Mouse (Mus musculus) G1E (cell line): ENCODE data around the gene Gbgt1. TPM values are rescaled to one million over a fixed set of nuclear protein-coding genes. Genes with fewer than 3 reads are reported as not detected.

Source experiments
- ATAC-seq: 2 replicates; pipeline ENCODE4 v1.8.0; 2016; ENCODE audit warnings: mild to moderate bottlenecking; ENCODE audit not compliant: insufficient number of reproducible peaks, poor library complexity, low FRiP score, severe bottlenecking; ENCODE audit errors: extremely low read depth
- DNase-seq: peaks from one replicate; pipeline ENCODE4 v3.0.0; 2012; ENCODE audit warnings: low spot score
- H3K27me3 ChIP-seq: 2 replicates; pipeline ENCODE4 v1.6.1; 2012; ENCODE audit warnings: mild to moderate bottlenecking, low read length, inconsistent platforms; ENCODE audit not compliant: insufficient read depth
- H3K36me3 ChIP-seq: replicated peaks from 2 replicates; pipeline ENCODE3; 2012; ENCODE audit warnings: mild to moderate bottlenecking, inconsistent platforms
- H3K4me1 ChIP-seq: 2 replicates; pipeline ENCODE4 v1.6.1; 2012; ENCODE audit warnings: low read depth, low read length, inconsistent platforms, mixed read lengths; ENCODE audit not compliant: insufficient read depth
- H3K4me3 ChIP-seq: 2 replicates; pipeline ENCODE4 v1.5.1; 2012; ENCODE audit warnings: low read depth, mild to moderate bottlenecking, inconsistent platforms, low read length, moderate library complexity, mixed read lengths
- H3K9me3 ChIP-seq: replicated peaks from 2 replicates; pipeline ENCODE4 v1.6.1; 2012; ENCODE audit warnings: inconsistent platforms
- CTCF ChIP-seq: IDR thresholded peaks from 2 replicates; pipeline ENCODE4 v1.5.1; 2012; ENCODE audit warnings: low read depth, low read length, inconsistent platforms, mixed read lengths
- GATA1 ChIP-seq: IDR thresholded peaks from 2 replicates; pipeline ENCODE4 v1.6.1; 2012; ENCODE audit warnings: borderline replicate concordance, low read length, inconsistent platforms, mixed read lengths
- GATA2 ChIP-seq: IDR thresholded peaks from 2 replicates; pipeline ENCODE4 v1.6.1; 2012; ENCODE audit warnings: low read depth, low read length, inconsistent platforms, borderline replicate concordance
- POLR2AphosphoS5 ChIP-seq: IDR thresholded peaks from 2 replicates; pipeline ENCODE4 v1.6.1; 2012; ENCODE audit warnings: low read depth, low read length, inconsistent platforms; ENCODE audit not compliant: insufficient replicate concordance
- TAL1 ChIP-seq: conservative IDR thresholded peaks from 2 replicates; pipeline ENCODE4 v1.6.1; 2012; ENCODE audit warnings: low read depth, low read length, inconsistent platforms, mixed read lengths
- polyA plus RNA-seq: library from polyadenylated mRNA; stranded (reverse); fragments of >175 nt; gene quantifications from 2 replicates; pipeline ENCODE4 v1.2.3, GENCODE M21; 2012
- total RNA-seq, 2 experiments: library from RNA; stranded (forward) in 1 of 2; stranded (reverse) in 1 of 2; fragments of 200-1000 nt in 1 of 2; fragments of >200 nt in 1 of 2; fragmentation: Nextera tagmentation in 1 of 2; gene quantifications; 2 replicates each; pipeline ENCODE4 v1.2.3; 2014 to 2017

The Gbgt1 gene
- total and polyA plus RNA-seq, 3 experiments, result not detected

DNA sequence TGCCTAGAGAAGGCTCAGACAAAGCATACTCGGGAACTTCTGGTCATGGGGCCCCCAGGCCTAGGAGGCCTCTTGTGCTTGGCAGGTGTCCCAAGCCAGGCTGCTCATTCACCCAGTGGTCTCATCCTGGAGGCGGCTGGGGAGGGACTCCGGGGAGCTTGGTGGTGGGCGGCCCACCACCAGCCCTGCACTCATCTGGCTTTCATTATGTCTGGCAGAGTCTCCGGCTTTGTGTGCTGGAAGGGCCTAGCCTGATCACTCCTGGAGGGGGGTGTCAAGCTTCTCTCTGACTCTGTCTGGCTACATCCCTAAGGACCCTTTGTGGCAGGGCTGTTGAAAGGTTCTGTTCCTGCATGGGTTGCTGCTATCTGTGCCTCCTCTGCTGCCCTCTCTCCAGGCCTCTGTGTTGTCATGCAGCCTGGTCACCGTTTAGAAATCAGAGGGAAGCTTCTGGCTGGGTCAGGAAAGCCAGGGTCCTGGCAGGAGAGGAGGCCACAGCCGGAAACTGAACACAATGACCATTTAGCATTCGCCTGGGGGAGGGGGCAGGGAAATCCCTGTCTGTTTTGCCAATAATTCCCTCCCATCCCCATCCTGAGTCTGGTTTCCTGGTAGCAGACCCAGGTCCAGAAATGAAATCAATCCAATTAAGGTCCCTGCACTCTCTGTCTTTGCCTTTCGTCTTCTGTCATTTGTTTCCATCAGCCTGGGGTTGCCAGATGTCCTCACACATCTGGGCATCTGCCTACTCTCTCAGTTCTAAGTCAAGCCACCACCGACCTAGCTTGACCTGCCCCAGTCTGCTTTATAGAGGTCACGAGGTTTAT, 38.0 kb downstream of the Gbgt1 start:
- no peak for TF ChIP-seq GATA1
- TF ChIP-seq GATA2, result no peak
- no peak for TF ChIP-seq CTCF
- TF ChIP-seq TAL1, result no peak
- TF ChIP-seq POLR2AphosphoS5, result no peak
- H3K4me1 ChIP-seq, result peaks cover 5% of the 10 kb centered on the region
- no peak overlapping the region for H3K4me3 ChIP-seq

DNA sequence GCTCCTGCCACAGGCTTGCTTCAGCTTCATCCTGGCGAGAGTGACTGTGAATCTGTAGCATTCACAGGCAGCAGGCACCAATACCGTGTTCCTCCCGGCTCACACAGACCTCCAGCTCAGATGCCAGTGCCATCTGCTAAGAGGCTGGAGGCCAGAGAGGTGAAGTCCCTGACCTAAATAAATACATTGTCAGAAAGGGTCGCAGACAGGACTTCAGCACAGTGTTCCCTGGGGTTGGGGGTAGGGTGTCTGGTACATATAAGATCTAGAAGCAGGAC, 38.5 kb downstream of the Gbgt1 start:
- Histone ChIP-seq H3K4me1 (peaks cover 5% of the 10 kb centered on the region), H3K36me3 (no peaks in the 10 kb centered on the region), H3K27me3 (peaks cover 57% of the 10 kb centered on the region), H3K4me3 (no peak overlapping the region), H3K9me3 (no peaks in the 10 kb centered on the region)
- ATAC-seq (no peak), DNase-seq (no peak)
- no peak for TF ChIP-seq POLR2AphosphoS5
- TF ChIP-seq GATA1, result no peak
- TF ChIP-seq GATA2, result no peak
- TF ChIP-seq CTCF, result no peak
- no peak for TF ChIP-seq TAL1

More for the DNA sequence above, 38.0 kb downstream of the Gbgt1 start:
- no peak for ATAC-seq
- Histone ChIP-seq H3K27me3 (peaks cover 59% of the 10 kb centered on the region), H3K9me3 (no peaks in the 10 kb centered on the region), H3K36me3 (no peaks in the 10 kb centered on the region)
- DNase-seq, result no peak

DNA sequence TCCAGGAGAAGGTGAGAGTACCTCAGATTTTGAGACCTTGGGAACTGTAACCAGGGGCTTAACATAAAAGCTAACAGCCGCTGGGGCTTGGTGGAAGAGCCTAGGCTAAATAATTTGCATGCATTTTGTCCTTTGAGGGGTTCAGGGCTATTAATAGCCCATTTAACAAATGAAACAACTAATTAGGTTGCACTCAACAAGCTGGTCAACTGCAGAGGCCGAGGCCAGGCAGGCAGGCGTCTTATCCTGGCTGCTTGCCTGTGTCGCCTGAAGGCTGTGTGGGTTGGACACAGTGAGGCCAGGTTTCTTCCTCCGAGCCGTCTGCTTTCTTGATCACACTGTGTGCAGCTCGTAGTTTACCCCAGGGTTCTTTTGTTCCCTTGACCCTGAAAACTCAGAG, 39.0 kb downstream of the Gbgt1 start:
- H3K4me3 ChIP-seq, result no peak overlapping the region
- H3K4me1 ChIP-seq, result peaks cover 5% of the 10 kb centered on the region
- no peak for DNase-seq
- no peak for ATAC-seq
- no peak for TF ChIP-seq GATA2
- no peak for TF ChIP-seq TAL1
- no peak for TF ChIP-seq POLR2AphosphoS5
- no peak for TF ChIP-seq CTCF
- TF ChIP-seq GATA1, result no peak
- no peaks in the 10 kb centered on the region for H3K9me3 ChIP-seq
- peaks cover 61% of the 10 kb centered on the region for H3K27me3 ChIP-seq
- no peaks in the 10 kb centered on the region for H3K36me3 ChIP-seq

DNA sequence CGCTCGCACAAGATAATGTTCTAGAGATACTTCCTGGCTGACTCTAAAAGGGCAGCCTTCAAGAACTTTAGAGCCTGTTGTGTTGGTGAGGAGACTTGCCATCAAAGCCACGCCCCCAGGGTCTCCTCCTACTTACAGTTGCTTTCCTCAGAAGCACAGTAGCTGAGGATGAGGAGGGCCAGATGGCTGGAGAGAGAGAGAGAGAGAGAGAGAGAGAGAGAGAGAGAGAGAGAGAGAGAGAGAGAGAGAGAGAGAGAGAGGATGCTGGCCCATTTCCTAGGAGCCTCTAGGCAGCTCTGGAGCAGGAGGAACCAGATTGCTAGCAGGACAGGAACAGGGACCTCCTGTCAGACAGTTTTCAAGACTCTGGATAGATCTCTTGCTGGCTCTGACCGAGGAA, 39.5 kb downstream of the Gbgt1 start:
- no peaks in the 10 kb centered on the region for H3K9me3 ChIP-seq
- peaks cover 5% of the 10 kb centered on the region for H3K4me1 ChIP-seq
- H3K36me3 ChIP-seq, result no peaks in the 10 kb centered on the region
- H3K27me3 ChIP-seq, result peaks cover 63% of the 10 kb centered on the region
- DNase-seq (no peak), ATAC-seq (no peak)
- H3K4me3 ChIP-seq, result no peak overlapping the region
- no peak for TF ChIP-seq TAL1
- no peak for TF ChIP-seq POLR2AphosphoS5
- no peak for TF ChIP-seq GATA2
- TF ChIP-seq GATA1, result no peak
- TF ChIP-seq CTCF, result no peak

DNA sequence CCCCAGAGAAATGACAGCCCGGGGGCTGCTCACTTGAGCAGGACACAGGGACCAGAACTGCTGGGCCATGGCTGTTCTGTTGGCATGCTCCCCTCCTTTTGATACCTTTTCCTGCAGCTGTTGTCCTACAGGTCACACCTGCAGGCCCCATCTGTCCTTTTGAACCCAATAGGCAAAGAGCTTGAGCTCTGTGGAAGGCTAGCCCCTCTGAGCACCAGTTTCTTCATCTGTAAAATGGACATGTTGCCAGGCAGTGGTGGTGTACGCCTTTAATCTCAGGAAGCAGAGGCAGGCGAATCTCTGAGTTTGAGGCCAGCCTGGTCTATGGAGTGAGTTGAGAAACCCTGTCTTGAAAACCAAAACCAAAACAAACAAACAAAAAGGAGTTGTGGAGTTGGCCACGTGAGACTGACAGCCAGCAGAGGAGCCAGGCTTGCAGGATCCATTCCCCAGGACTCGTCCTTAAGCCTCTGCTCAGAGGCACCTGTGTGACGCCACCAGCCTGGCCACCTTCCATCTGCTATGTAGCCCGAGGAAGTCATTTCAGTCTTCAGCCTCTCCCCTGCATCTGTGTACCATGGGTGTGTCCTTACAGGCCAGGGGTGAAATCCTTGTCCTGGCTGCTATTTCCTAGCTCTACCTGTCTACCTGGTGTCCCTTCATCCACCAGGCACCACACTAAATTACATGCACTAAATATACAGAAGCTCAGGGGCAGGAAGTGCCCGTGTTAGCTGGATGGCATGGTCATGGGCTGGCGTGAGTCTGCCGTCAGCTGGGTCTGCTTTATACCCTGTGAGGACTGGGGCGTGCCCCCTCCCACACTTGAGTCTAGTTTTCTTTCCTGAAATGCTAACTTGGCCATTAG, 40.3 kb downstream of the Gbgt1 start:
- no peaks in the 10 kb centered on the region for H3K9me3 ChIP-seq
- no peak overlapping the region for H3K4me3 ChIP-seq
- peaks cover 5% of the 10 kb centered on the region for H3K4me1 ChIP-seq
- DNase-seq (no peak), ATAC-seq (no peak)
- TF ChIP-seq CTCF (no peak), GATA1 (no peak), TAL1 (no peak), POLR2AphosphoS5 (no peak), GATA2 (no peak)
- peaks cover 66% of the 10 kb centered on the region for H3K27me3 ChIP-seq
- no peaks in the 10 kb centered on the region for H3K36me3 ChIP-seq

DNA sequence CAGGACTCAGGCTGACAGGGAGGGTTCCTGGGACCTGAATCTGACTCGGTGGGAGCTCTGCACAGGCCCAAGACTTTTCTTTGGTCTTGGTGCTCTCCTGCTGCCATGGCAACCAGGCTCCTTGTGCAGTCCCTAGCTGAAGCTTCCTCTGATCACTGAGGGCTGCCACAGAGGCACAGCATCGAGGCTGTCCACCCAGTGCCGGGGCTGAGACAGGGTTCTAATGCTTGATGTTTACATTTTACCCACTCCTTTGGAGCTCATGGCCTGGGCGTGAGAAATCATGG, 40.9 kb downstream of the Gbgt1 start:
- DNase-seq (no peak), ATAC-seq (no peak)
- H3K36me3 ChIP-seq, result no peaks in the 10 kb centered on the region
- H3K4me3 ChIP-seq, result no peak overlapping the region
- H3K4me1 ChIP-seq, result peaks cover 5% of the 10 kb centered on the region
- H3K9me3 ChIP-seq, result no peaks in the 10 kb centered on the region
- TF ChIP-seq GATA2, result no peak
- TF ChIP-seq POLR2AphosphoS5, result no peak
- TF ChIP-seq GATA1, result no peak
- TF ChIP-seq CTCF, result no peak
- TF ChIP-seq TAL1, result no peak
- peaks cover 66% of the 10 kb centered on the region for H3K27me3 ChIP-seq
